Mouse (Mus musculus) brain, embryonic 18.5 days (tissue): ENCODE results near the gene Hexim2.

ENCODE experiments used
- DNase-seq: peaks from one replicate; pipeline ENCODE4 v3.0.0-alpha.2; 2012; ENCODE audit warnings: low read depth, low spot score

The Hexim2 gene

GRCm38 (mm10) chr11:103131701-103132575 is at the start of gene Hexim2:
Gene Hexim2, plus strand, starts transcription at chr11:103132429.
- no peak for DNase-seq

- DNase-seq, result no peak
These were observed 38.9 kb upstream of the Hexim2 start for GRCm38 (mm10) chr11:103093306-103093705.

GRCm38 (mm10) chr11:103093862-103094833 is 38.1 kb upstream of the Hexim2 start:
- DNase-seq, result no peak

GRCm38 (mm10) chr11:103095107-103095670 is 37.0 kb upstream of the Hexim2 start:
- no peak for DNase-seq

- DNase-seq, result no peak
These were observed 36.4 kb upstream of the Hexim2 start for GRCm38 (mm10) chr11:103095801-103096200.

- DNase-seq, result no peak
These were observed 35.0 kb upstream of the Hexim2 start for GRCm38 (mm10) chr11:103096979-103097894.

- DNase-seq, result no peak
These were observed 33.6 kb upstream of the Hexim2 start for GRCm38 (mm10) chr11:103098531-103099190.

- DNase-seq, result no peak
These were observed 32.8 kb upstream of the Hexim2 start for GRCm38 (mm10) chr11:103099352-103099940.

GRCm38 (mm10) chr11:103100361-103100760 is 31.9 kb upstream of the Hexim2 start:
- no peak for DNase-seq

GRCm38 (mm10) chr11:103101481-103101865 is 30.8 kb upstream of the Hexim2 start, which contains the start of the genes Plcd3 and Acbd4:
Gene Plcd3, minus strand, starts transcription at chr11:103101658.
Gene Acbd4, plus strand, starts transcription at chr11:103101682.
- DNase-seq, result no peak

- DNase-seq, result no peak
These were observed 30.2 kb upstream of the Hexim2 start for GRCm38 (mm10) chr11:103101866-103102501.

- peak; percentile 77 for DNase-seq
These were observed 29.4 kb upstream of the Hexim2 start for GRCm38 (mm10) chr11:103102725-103103349.

GRCm38 (mm10) chr11:103103621-103104020 is 28.6 kb upstream of the Hexim2 start:
- no peak for DNase-seq

GRCm38 (mm10) chr11:103104469-103104868 is 27.8 kb upstream of the Hexim2 start:
- DNase-seq, result no peak

GRCm38 (mm10) chr11:103105180-103105725 is 27.0 kb upstream of the Hexim2 start:
- DNase-seq, result no peak

GRCm38 (mm10) chr11:103105810-103106209 is 26.4 kb upstream of the Hexim2 start:
- DNase-seq, result no peak

GRCm38 (mm10) chr11:103106386-103106785 is 25.8 kb upstream of the Hexim2 start:
- DNase-seq, result no peak

- DNase-seq, result no peak
These were observed 20.9 kb upstream of the Hexim2 start for GRCm38 (mm10) chr11:103111301-103111700.
